Mouse (Mus musculus) Muller cell, postnatal 12 days (primary cell): ENCODE data around the gene Cactin.

Source experiments
- DNase-seq: peaks from one replicate; pipeline ENCODE4 v3.0.0-alpha.2; 2015; ENCODE audit errors: inconsistent ontology term

The Cactin gene

DNA sequence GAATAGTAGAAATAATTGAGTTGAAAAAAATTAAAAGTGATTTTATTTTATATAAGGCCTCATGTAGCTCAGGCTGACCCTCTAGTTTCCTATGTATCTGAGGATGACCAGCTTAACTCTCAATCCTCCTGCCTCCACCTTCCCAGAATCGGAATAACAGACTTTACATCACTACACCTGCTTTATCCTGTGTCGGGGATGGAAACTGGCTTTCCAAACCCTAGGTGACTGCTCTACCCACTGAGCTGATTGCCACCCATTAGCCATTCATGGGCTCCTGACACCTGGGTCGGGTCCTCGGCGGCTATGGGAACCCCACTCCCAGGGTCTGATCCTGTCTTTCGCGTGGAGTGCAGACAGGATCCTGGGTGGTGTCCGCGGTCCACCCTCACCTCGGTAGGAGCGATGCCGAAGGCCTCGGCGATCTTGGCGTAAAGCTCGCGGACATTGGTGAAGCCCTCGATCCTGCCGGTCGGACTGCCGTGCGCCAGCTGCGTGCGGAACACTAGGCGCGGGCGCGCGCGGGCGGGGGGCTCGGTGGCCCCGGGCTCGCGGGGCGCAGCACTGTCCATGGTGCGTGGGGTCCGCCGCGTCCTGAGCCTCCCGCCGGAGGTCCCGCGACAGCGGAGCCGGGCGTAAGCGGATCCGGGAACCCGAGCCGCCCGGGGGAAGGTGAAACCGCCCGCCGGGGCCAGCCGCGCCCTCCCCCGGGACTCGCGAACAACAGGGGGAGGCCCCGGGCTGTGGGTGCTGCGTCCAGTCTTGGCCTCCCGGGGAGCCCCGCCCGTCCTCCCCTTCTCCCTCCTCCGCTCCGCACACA, 22.0 kb downstream of the Cactin start, which contains the start of gene Gipc3:
Gene Gipc3 (minus strand): TSS at position 581 of the 820 bp plus-strand sequence.
- DNase-seq = no peak

DNA sequence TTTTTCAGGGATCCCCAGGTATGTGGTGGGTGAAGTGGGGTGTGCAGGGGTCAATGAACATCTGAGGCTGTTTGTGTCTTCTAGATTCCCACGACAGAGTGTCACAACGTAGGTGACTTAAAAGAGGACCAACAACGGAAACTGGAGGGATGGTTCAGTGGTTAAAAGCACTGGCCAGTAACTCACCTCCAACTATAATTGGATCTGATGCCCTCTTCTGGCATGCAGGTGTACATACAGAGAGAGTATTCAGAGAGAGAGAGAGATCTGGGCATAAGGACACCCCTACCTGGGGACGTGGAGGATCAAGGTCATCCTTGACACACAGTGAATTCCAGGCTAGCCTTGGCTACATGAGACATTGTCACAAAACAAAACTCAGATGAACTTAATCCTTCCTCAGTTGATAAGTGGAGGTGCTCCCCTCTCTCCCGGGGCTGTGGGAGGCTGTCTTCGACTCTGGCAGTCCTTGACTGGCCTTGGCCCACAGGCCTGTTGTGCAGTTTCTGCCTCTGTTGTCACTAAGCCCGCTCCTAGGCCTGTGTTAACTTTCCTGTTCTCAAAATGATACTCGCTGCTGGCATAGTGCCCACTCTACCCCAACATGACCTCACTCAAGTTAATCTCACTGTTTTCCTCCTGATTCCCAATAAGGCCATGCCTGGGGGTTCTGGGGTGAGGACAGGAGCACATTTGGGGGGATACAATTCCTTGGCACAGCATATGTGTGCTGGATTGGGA, 23.7 kb downstream of the Cactin start:
- no peak for DNase-seq

DNA sequence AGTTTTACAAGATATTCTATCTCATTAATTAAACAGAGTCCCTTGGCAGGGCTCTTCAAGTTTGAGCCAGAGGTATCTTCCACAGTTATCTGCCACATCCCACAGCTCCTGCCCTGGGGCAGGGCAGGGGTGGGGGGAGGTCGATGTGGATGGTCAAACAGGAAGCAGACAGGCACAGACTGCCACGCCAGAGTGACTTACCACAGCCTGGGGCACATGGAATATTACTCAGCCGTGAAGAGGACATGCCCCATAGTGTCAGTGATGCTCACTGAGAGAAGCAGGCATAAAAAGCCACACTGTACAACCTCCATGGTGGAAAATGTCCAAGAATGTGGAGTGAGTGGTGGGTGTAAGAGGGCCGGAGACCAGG, 24.2 kb downstream of the Cactin start:
- peak; percentile 31 for DNase-seq

DNA sequence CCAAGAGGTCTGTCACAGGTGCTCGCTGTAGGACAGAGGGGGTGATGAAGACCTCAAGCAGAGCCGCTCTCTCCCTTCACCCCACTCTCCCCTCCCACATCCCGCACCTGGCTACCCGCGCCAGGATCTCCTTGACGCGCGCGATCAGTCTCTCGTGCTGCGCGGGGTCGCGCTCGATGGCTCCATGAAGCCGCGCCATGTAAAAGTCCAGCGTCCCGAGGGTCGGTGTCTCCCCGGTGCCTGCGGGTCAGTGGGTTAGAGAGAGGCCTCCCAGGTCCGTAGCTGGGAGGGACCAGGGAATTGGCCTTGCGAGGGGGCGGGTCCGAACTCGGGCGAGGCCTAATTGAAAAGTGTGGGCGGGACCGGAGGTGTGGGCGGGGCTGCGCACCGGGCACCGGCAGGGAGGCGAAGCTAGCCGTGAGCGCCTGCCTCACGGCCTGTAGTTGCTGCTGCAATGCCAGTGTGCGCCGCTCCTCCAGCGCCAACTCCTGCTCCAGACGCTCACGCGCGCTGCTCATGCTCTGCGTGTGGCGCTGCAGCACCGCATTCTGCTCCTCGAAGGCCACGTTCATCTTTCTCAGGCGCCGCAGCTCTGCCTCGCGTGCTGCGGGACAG, 25.7 kb downstream of the Cactin start:
- peak; percentile 53 for DNase-seq

DNA sequence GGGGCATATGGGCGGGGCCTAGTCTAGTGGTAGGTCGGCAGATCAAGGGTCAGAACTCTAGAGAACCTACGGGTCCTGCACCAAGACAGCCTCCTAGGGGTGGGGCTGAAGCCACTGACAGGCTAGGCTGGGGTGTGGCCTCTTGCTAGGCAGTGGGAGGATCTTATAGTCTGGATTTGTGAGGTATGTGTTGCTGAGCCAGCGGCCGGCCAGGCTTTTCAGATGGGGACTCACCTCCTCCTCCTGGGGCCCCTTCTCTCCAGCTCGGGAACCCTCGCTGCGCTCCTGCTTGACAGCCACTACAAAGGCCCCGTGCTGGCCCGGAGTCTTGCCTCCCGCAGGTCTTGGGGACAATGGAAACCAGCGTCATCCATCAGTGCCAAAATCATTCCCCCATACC, 28.2 kb downstream of the Cactin start:
- DNase-seq = peak; percentile 39

DNA sequence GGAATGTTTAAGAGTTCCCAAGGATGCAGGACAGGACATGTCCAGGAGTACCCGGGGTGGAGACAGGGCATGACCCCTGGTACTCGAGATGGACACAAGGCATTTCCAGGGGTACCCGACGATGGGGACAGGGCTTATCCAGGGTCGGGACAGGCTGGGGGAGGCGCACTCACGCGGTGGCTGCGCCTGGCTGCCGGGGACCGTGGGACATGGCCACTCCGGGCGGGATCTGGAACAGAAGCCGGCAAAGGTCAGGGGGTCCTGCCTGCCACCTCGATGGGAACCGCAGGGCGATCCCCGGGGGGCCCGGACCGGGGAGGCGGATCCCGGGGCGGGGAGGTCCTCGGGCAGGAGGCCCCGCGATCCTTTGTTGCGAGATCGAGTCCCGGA, 29.1 kb downstream of the Cactin start:
- no peak for DNase-seq

DNA sequence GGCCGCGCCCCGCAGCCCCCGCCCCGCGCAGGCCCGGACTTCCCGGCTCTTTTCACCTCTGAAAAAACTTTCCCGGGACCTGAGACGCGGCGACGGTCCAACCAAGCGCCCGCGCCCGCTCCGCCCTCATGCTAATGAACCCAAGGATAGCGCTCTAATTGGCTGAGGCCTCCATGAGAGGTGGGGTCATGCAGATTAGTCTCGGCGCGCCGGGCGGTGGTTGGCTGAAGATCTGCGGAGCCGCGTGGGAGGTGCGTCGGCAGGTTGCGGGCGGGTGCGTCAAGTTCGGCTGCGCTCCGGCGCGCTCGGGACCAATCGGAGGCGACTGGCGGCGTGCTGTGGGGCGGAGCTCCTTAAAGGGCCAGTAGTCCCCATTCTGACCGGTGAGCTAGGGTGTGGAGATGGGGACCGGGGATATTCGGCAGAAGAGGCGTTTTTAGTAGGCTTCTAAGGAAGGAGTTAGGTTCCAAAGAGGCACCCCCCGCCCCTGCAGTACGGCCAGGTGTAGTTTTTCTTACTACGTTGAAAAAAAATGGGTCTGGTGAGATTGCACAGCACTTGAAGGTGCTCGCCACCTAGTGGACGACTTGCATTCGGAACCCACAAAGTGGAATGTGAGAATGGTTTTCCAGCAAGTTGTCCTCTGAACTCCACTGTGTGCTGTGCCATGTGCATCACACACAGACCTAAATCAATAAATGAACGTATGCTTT, 29.6 kb downstream of the Cactin start, which contains the start of gene Hmg20b:
Gene Hmg20b (minus strand): TSS at position 130 of the 713 bp plus-strand sequence.
- peak; percentile 100 for DNase-seq

DNA sequence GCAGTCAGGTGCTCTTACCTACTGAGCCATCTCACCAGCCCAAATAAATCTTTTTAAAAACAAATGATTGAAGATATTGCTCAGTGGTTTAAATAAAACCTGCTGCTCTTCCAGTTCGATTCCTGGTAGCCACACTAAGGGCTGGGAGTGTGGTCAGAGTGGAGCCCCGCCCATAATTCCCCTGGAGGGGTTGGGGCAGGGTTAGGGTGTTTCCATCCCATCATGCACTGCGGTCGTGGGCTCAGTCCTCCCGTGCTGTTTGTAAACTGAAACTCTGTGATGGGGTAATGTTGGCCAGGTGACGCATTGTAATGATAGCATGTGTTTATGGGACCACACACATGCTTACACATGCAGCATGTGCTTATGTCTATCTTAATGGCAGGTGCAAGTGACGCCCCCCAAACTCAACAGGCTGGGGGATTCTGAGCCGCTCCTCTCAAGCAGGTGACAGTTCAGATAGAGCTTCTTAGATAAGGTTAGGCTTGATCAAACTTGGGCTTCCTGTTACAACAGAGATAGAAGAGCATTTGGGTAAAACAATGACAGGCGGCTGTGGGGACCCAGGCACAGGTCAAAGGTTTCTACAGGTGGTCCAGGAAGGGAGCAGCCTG, 30.9 kb downstream of the Cactin start:
- no peak for DNase-seq

DNA sequence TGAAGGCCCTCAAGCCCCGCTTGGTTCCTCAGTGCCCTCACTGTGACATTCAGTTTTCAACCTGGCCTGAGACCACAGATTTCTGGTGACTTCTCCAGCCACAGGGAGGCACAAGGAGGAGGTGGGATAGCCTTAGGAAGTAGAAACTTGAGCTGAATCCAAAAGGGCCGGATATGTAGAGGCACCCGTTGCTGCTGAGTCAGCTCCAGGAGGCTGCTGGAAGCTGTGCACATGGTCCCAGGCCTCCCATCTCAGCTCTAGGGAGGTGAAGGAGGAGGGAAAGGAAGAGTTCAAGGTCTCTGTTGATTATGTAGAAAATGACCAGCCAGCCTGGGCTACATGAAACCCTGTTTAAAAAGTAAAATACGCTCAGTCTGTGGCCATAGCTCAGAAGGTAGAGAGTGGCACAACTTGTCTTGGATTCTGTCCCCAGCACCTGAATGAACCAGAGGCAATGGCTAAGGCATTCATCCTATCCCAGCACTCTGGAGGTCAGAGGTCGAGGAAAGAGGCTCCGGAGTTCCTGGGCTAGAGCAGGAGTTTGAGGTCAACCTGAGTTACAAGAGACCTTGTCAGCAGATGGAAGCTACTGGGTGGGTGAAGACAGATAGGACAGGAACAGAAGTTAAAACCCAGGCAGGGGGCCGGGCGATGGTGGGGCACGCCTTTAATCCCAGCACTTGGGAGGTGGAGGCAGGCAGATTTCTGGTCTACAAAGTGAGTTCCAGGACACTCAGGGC, 34.0 kb downstream of the Cactin start:
- no peak for DNase-seq

DNA sequence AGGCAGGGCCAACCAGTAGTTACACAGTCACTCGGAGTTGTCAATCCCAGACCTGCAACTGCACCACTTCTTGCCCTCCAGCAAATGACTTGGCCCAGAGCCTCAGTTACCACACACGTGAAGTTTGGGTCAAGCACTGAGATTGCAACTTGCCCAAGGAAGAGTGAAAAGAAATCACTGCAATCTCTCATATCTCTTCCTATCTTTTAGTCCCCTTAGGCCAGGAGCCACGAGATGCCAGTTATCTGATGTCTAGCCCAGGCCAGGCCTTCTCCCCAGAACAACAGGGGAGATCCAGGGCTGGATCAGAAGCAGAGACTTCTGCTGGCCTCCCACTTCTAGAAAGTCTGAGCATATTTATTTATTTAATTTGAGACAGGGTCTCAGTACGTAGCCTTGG, 34.6 kb downstream of the Cactin start:
- DNase-seq = no peak

DNA sequence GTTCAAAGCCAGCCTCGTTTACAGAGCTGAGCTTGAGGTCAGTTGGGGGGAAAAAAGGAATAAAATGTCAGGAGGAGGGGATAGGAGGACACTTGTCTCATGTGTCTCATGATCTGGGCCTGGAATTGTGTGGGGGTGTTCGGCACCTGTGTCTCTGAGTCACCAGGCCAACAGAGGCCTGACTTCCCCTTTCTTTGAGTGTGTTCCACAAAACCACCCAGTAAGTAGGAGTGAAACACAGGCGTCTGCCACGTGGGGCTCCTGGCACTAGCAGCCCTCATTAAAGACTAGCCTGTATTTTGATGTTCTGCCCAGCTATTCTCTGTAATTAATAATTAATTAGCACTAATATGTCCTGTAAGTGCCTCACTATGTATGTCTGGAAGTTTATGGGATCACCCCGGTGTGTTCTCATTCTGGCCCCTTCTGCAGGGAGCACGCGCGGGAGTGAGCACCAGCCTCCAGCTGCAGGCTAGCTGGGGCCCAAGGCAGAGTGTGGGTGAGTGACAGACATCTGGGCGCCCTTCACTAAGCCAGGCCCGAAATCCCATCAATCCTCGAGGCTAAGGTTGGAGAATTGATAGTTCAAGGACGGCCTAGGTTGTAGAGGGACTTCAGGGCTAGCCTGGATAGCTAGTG, 35.6 kb downstream of the Cactin start:
- peak; percentile 81 for DNase-seq

DNA sequence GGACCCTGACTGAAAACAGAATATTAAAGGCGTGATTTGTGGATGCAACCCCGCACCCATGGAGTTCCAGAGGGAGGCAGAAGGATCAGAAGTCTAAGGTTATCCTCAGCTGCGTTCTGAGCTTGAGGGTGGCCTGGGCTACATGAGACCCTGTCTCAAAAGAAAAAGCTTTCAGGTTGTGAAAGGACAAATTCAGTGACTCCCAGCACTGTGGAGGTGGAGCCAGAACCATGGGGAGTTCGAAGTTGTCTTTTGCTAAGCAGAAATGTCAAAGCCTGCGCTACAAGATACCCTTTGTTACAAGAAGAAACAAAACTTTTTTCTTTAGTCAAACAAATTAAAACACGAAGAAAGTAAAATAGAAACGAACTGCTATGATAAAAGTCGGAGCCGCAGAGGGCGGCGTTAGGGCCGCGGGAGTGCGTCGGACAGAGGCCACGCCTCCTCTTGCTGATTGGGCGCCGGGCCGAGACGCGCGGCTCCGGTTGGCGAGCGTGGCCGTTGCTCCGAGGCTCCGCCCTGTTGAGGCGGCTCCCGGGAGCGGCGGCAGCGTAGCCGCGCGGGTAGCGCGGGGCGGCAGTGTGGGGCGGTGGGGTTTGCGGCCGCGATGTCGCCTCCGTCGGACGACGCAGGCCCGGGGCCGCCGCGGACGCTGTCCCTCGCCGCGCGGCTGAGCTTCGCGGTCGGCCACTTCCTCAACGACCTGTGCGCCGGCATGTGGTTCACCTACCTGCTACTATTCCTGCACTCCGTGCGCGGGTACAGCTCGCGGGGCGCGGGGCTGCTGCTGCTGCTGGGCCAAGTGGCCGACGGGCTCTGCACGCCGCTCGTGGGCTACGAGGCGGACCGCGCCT, 36.3 kb downstream of the Cactin start, which contains the start of gene Mfsd12:
Gene Mfsd12 (plus strand): TSS at position 501 of the 854 bp plus-strand sequence.
- peak; percentile 93 for DNase-seq

DNA sequence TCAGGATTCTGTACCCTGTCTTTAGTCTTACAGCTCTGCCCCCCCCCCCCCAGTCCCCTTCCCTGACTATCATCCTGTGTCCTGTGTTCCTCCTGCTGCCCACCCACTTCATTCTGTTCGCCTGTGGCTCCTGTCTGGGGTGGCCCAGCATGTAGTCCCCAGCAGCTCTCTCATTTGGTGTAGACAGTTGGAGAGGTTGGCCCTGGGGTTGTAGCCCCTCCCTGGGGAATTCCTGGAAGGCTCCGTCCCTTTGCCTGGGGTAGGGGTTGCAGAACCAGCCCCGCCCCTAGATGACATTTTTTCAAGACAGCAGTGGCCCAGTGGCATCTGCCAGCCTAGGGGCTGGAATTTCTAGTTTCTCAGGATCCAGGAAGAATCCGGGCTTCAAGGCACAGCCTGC, 37.3 kb downstream of the Cactin start:
- DNase-seq = peak; percentile 88

DNA sequence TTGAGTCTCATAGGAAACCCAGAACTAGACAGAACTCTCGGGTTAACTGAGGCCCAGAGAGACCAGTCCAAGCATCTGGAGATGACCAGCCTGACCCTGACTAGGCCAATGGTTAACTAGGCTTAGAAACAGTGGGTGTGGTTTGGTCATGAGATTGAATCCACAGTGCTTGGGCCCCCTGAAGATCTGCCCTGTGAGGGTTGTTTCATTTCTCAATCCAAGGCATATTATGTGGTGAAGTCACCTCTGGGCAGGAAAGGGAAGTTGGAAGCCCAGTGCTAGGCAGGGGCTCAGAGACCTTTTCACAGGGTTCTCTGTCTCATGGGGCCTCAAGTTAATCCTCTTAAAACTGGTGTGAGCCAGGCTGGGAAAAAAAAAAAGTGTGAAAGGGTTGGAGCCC, 37.9 kb downstream of the Cactin start:
- DNase-seq = no peak

DNA sequence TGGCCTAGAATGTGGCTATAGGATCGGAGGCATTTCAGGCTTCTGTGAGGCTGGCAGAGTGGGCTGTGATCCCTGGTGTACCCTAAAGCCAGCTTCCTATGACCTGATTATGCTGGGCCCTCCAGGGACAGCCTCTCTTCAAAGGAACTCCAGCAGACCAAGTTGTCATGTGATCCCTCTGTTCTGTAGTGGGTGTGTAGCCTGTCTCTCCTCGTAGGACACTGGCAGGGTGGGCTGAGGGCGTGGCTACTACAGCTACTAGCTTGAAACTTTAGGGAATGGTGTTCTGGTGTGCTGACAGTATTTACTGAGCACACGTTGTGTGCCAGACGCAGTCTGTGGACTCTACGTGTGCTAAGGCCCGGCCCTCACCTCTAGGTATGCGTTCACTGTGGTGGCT, 39.8 kb downstream of the Cactin start:
- no peak for DNase-seq

DNA sequence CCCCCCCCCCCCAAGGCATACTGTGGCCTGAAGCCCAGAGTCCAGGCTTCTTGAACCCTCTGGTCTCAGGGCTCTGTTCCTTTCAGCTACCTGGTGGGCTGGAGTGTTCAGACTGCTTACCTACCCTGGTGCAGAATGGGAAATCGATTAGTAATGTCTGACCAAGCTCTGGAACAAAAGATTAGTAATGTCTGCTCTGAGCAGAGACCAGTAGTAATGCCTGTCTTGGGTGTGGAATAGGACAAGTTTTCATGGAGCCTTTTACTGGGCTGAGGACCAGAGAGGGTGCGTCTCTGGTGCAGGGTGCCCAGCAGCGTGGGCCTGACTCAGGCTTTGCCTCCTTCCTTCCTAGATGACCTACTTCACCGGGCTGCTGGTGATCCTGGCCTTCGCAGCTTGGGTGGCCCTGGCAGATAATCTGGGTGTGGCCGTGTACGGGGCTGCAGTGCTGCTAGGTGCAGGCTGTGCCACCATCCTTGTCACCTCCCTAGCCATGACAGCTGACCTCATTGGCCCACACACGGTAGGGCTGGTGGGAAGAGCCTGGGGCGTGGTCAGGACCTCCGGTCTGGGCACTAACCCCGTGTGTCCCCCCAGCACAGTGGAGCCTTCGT, 41.5 kb downstream of the Cactin start:
- no peak for DNase-seq

DNA sequence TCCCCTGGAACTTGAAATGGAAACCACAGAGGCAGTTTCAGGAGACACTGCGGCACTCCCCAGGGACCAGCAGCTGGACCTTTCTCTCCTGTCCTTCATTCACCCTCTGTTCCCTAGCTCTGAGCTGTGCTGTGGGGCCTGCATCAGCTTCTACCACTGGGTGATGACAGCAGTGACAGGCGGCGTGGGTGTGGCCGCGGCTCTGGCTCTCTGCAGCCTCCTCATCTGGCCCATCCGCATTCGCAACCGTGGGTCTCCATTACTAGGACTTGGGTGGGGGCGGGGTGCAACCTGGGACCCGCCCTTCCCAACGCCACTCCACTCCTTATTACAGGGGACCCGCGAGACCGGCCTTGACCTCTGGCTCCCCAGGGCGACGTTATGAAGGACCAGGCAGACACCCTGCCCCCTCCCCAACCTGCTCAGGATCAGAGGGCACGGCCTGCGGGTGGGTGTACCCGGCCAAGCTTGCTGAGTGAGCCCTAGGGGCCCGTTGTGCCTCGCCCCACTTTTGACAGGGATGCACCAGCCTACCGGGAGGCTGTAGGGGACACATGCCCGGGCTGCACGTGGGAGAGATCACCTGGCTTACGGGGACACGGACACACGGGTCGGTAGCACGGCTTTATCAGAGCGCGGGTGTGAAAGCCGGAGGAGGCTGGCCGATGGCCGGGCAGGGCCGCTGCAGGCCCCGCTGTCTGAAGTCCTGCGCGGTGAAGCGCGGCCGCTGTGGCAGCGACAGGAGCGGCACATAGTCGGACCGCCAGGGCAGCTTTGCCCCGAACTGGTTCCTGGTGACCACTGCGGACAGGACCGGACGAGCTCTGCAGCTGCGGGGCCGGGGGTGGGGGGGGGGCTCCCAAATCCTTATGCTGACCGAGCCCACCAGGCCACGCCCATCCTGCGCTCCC, 42.8 kb downstream of the Cactin start:
- no peak for DNase-seq

DNA sequence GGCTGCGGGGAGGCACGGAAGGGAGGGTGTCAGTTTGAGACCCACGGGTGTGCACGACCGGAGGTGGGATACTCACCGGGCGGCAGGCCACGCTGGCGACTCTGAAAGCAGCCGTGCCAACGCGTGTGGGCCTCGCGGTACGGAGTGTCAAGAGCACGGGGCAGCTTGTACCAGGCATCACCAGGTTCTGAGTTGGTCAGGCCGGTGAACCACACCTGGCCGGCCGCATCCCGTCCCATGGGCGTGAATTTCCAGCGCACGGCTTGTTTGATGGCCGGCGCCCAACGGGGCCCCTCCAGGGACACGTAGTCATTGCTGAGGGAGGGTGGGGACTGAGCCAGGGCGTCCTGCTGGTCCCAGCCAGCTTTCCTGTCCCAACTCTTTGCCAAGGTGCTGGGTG, 43.8 kb downstream of the Cactin start:
- DNase-seq = no peak
